Mouse (Mus musculus): ENCODE measurements around the gene Olfr201.
"Not testable (repeated sequence)": the region's sequence is repeated elsewhere in the genome, so short reads cannot be mapped to it uniquely, and the experiment has no call there.

Olfr201 gene

DNA sequence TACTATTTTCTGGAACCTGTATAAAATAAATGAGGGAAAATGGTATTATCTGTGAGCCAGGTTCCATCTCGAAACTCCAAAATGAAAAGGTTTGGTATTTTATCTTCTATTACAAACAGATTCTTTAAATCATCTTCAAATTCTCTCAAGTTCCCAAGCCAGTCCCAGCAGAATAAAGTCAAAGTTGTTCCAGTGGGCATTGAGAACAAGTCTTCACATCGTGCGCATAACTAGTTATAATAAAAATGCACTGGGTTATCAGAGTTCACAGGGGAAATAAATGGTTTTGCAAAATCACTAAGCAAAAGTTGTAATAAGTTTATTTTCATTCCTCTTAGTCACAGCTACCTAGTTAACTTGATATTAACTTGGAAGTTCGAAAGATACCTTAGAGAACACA, at the start of gene Olfr201:
Gene Olfr201 (minus strand): TSS at position 101 of the 400 bp plus-strand sequence.
- DNase-seq, result not testable (repeated sequence)

DNA sequence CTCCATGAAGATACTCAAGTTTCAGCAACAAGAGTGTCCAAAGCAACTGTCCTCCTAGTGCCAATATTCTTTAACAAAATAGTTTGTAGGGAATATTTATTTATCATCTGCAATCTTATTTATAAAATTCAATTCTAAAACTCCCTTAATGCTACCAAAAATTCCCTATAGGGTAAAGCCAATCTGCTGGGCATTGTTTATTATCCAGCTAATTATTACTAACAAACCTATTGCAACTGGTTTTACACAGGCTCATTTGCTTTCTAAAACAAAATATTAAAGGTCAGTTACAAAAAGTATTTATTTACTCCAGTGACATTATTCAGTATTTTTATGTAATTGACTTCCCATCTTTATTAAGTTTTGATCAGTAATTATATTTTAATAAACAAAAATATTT, 45.7 kb upstream of the Olfr201 start, which contains the start of gene Olfr204:
Gene Olfr204 (minus strand): TSS at position 101 of the 400 bp plus-strand sequence.
- no peak for DNase-seq

DNA sequence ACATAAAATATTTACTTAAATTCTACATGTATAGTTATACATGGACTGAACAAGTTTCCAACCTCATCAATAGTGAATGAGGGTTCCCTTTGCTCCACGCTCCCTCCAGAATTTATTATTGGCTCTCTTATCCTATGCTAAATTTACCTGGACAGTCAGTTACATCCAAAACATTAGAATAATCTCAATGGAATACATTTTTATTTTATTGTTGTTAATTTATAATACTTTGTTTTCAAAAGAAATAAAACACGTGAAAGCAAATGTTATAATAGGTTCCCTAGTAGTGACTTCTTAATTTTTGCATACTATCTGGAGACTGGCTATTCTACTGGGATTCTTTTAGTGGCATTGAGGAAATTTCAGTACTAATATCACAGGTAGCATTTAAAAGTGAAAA, 26.1 kb upstream of the Olfr201 start, which contains the start of gene Olfr203:
Gene Olfr203 (plus strand): TSS at position 301 of the 400 bp plus-strand sequence.
- no peak for DNase-seq

DNA sequence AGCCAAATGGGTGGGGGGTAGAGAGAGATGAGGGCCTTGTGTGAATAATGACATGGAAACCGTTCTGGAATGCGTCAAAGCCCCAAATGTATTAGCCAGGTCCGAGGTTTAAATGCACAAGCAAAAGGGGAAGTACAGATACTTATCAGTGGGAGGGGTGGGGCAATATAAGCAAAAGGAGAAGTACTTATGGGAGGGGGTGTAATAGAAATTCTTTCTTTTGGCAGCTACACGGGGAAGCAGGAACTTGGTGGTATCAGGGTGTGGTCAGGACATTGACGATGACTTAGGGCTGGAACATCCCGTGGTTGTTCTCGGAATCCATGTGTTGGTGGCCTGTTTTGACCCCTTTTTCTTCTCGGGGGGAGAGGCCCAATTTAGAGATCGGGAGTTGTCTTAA, 15.1 kb upstream of the Olfr201 start:
- DNase-seq, result not testable (repeated sequence)

DNA sequence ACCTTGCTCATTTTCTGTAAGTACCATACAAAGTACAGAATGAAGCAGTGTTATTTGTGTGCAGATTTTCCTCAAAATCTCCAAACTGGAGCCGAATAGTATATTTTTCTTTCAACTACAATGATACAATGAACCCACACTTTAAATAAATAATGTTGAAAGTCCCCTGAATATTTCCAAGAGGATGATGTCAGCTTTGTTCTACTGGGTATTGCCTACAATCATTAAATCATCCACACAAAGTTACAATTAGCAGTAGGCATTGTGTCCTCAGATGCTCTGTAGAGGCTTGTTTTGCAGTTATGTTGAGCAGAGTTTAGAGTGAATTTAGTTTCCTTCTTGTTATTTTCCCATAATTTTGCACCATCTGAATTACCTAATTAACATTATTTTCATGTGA, 14.3 kb upstream of the Olfr201 start, which contains the start of gene Olfr202:
Gene Olfr202 (minus strand): TSS at position 101 of the 400 bp plus-strand sequence.
- no peak for DNase-seq

DNA sequence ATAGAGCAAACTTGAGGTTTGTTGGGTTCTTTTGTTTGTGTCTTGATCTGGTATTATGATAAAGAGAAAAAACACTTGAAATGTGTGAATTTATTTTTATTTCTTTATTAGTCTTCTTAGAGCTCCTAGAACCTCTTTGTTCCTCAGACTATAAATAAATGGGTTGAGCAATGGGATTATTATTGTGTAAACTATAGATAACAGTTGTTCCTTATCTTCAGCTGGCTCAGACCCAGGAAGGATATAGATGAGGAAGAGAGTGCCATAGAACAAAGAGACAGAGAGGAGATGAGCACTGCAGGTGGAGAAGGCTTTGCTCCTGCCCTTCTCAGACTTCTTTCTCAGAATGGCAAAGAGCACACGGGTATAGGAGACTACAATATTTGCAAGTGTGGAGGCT, 11.0 kb upstream of the Olfr201 start:
- DNase-seq, result no peak

DNA sequence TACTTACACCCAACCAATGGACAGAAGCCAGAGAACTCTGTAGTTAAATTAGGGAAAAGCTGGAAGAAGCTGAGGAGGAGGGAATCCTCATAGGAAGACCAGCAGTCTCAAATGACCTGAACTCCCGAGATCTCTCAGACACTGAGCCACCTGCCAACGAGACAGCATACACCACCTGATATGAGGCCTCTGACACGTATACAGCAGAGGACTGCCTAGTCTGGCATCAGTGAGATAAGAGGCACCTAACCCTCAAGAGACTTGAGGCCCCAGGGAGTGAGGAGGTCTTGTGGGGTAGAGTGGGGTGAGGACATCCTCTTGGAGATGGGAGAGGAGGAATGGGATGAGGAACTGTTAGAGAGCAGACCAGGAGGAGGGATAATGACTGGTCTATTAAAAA, 8.1 kb upstream of the Olfr201 start:
- DNase-seq, result no peak

DNA sequence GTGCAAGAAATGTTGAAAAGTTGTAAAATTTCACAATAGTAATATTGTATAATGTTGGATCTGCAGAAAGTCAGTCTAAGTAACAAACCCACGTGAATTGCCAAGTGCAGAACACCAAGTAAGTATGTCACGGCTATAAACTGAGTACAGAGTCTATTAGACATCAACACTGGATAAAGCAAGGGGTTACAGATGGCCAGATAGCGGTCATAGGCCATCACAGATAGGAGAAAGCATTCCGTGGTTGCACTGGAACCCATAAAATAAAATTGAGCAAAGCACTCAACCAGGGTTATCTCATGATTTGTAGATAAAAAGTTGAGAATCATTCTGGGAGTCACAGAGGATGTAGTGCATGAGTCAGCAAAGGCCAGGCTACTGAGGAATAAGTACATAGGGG, 3.3 kb downstream of the Olfr201 start:
- not testable (repeated sequence) for DNase-seq

DNA sequence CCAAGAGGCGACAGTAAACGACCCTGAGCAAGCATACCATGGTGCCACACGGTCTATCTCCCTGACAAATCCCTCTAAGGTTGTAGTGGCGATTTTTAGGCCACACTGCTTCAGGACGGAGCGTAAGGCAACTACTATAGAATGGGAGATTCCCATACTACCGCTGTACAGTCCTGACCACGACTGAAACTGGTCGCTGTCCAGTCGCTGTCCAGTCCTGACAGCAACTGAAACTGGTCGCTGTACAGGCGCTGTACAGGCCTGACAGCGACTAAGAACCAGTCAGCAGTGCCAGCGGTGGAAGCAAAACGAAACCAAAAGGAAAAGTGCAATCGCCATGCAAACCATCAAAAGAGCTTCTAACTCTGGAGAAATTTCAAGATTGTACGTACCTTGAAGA, 22.7 kb downstream of the Olfr201 start:
- no peak for DNase-seq

DNA sequence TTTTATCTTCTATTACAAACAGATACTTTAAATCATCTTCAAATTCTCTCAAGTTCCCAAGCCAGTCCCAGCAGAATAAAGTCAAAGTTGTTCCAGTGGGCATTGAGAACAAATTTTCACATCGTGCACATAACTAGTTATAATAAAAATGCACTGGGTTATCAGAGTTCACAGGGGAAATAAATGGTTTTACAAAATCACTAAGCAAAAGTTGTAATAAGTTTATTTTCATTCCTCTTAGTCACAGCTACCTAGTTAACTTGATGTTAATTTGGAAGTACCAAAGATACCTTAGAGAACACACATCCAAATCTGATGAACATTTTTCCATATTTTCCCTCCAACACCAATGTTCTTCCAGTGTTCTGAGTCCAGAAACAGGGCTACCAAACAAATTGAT, 52.8 kb downstream of the Olfr201 start, which contains the start of gene Olfr199:
Gene Olfr199 (minus strand): TSS at position 101 of the 400 bp plus-strand sequence.
- DNase-seq, result not testable (repeated sequence)

DNA sequence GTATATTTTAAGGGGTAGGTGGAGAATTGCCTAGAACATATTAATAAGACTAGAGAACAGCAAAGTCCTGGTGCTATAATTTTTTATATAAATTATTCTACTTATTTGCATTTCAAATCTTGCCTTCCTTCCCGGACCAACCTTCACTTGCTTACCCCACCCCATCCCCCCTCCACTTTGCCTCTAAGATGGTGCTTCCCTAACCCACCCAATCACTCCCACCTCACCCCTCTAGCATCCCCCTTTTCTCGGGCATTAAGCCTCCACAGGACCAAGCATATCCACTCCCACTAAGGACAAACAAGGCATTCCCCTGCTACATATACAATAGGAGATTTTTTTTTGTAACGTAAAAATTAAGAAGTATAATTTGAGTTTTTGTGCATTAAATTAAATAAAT, 54.6 kb downstream of the Olfr201 start:
- not testable (repeated sequence) for DNase-seq
